Comparison of ENCODE assay signal across 24 mouse cellular contexts in genomic region chr16:52601068-52601829, GRCm38 (mm10).
A peak's percentile ranks its signal among the peaks of the same experiment; 100 is the strongest.
DNase-seq lines count a peak whose midpoint lies in the region; ATAC-seq and TF ChIP-seq lines count a peak whose summit lies in the region.
"Had no signal": no experiment of that assay in that cellular context is flagged by ENCODE, and none has a peak within 500 bp of the region (broad histone marks: within the 10 kb centered on the region; RNA-seq: fewer than 3 reads in every experiment).

No protein-coding gene starts in this region.

- no peak for TF ChIP-seq CTCF in brain, embryonic 14.5 days (IDR thresholded peaks at IDR 0.05; ENCODE audit: borderline replicate concordance, extremely low read depth, insufficient read depth, insufficient read length)
- TF ChIP-seq CTCF in forebrain, postnatal 0 days (IDR thresholded peaks at IDR 0.05; ENCODE audit: low read depth) = no peak

- H3K9ac ChIP-seq in hindbrain, embryonic 13.5 days = no peak overlapping the region
- H3K9ac ChIP-seq in hindbrain, embryonic 16.5 days (ENCODE audit: low read depth, low read length) = no peak overlapping the region
- H3K9ac ChIP-seq in forebrain, postnatal 0 days = no peak overlapping the region
- H3K9ac ChIP-seq: embryonic facial prominence, embryonic 15.5 days; limb, embryonic 15.5 days; liver, embryonic 14.5 days; lung, embryonic 15.5 days; stomach, embryonic 15.5 days had no signal

- no peak overlapping the region for H3K4me2 ChIP-seq in hindbrain, embryonic 13.5 days
- no peak overlapping the region for H3K4me2 ChIP-seq in hindbrain, embryonic 16.5 days (ENCODE audit: low read length)
- H3K4me2 ChIP-seq in forebrain, postnatal 0 days (ENCODE audit: low read depth) = no peak overlapping the region
- H3K4me2 ChIP-seq: embryonic facial prominence, embryonic 15.5 days; limb, embryonic 15.5 days; lung, embryonic 15.5 days; stomach, embryonic 15.5 days had no signal

- no peak for TF ChIP-seq POLR2A in brain, embryonic 14.5 days (IDR thresholded peaks at IDR 0.05; ENCODE audit: borderline replicate concordance, extremely low read depth, insufficient read depth, insufficient read length, poor library complexity, severe bottlenecking)

- H3K9me3 ChIP-seq in hindbrain, embryonic 13.5 days = no peaks in the 10 kb centered on the region
- no peaks in the 10 kb centered on the region for H3K9me3 ChIP-seq in hindbrain, embryonic 16.5 days (ENCODE audit: control insufficient read depth, low read length)
- no peaks in the 10 kb centered on the region for H3K9me3 ChIP-seq in forebrain, postnatal 0 days (ENCODE audit: low read length)
- H3K9me3 ChIP-seq: embryonic facial prominence, embryonic 15.5 days; limb, embryonic 15.5 days; lung, embryonic 15.5 days; stomach, embryonic 15.5 days had no signal

- no peaks in the 10 kb centered on the region for H3K27me3 ChIP-seq in hindbrain, embryonic 13.5 days
- no peaks in the 10 kb centered on the region for H3K27me3 ChIP-seq in hindbrain, embryonic 16.5 days (replicated peaks; ENCODE audit: control insufficient read depth, insufficient read depth, low read length)
- H3K27me3 ChIP-seq in forebrain, postnatal 0 days (ENCODE audit: insufficient read depth, low read length) = no peaks in the 10 kb centered on the region
- H3K27me3 ChIP-seq: embryonic facial prominence, embryonic 15.5 days; limb, embryonic 15.5 days; lung, embryonic 15.5 days; megakaryocyte, embryonic 14.5 days; stomach, embryonic 15.5 days had no signal

- no peaks in the 10 kb centered on the region for H3K36me3 ChIP-seq in hindbrain, embryonic 13.5 days
- H3K36me3 ChIP-seq in hindbrain, embryonic 16.5 days (ENCODE audit: control insufficient read depth, insufficient read depth, low read length) = no peaks in the 10 kb centered on the region
- no peaks in the 10 kb centered on the region for H3K36me3 ChIP-seq in forebrain, postnatal 0 days (ENCODE audit: insufficient read depth)
- H3K36me3 ChIP-seq: embryonic facial prominence, embryonic 15.5 days; limb, embryonic 15.5 days; lung, embryonic 15.5 days; stomach, embryonic 15.5 days had no signal

- H3K27ac ChIP-seq in hindbrain, embryonic 13.5 days = no peak overlapping the region
- H3K27ac ChIP-seq in hindbrain, embryonic 16.5 days (ENCODE audit: low read depth, low read length) = no peak overlapping the region
- H3K27ac ChIP-seq in forebrain, postnatal 0 days (ENCODE audit: low read depth, low read length) = no peak overlapping the region
- H3K27ac ChIP-seq: embryonic facial prominence, embryonic 15.5 days; left cerebral cortex, adult 2 months; limb, embryonic 15.5 days; liver, embryonic 14.5 days; lung, embryonic 15.5 days; stomach, embryonic 15.5 days had no signal

- no peak overlapping the region for H3K4me3 ChIP-seq in hindbrain, embryonic 13.5 days
- no peak overlapping the region for H3K4me3 ChIP-seq in hindbrain, embryonic 16.5 days (ENCODE audit: low read length)
- H3K4me3 ChIP-seq in forebrain, postnatal 0 days (ENCODE audit: low read depth, low read length) = no peak overlapping the region
- H3K4me3 ChIP-seq: embryonic facial prominence, embryonic 15.5 days; left cerebral cortex, adult 2 months; limb, embryonic 15.5 days; lung, embryonic 15.5 days; megakaryocyte, embryonic 14.5 days; stomach, embryonic 15.5 days had no signal

- H3K4me1 ChIP-seq in hindbrain, embryonic 13.5 days (replicated peaks) = no peaks in the 10 kb centered on the region
- no peaks in the 10 kb centered on the region for H3K4me1 ChIP-seq in hindbrain, embryonic 16.5 days (ENCODE audit: control insufficient read depth, insufficient read depth, low read depth, low read length)
- no peaks in the 10 kb centered on the region for H3K4me1 ChIP-seq in forebrain, postnatal 0 days (ENCODE audit: insufficient read depth)
- H3K4me1 ChIP-seq: embryonic facial prominence, embryonic 15.5 days; lung, embryonic 15.5 days; megakaryocyte, embryonic 14.5 days; stomach, embryonic 15.5 days had no signal

- peak; percentile 6 for DNase-seq in embryo, embryonic 10.5 days (ENCODE audit: low spot score)
- DNase-seq in embryo, embryonic 9.5 days (ENCODE audit: extremely low spot score) = no peak
- peak; percentile 94 for DNase-seq in brain, embryonic 14.5 days (ENCODE audit: low read depth)
- peak; percentile 4 for DNase-seq in forebrain, postnatal 0 days
- DNase-seq in left cerebral cortex, adult 11 months (ENCODE audit: low spot score) = no peak
- DNase-seq: adrenal gland, adult 8-10 months; cerebellum, adult 18-20 months; cerebellum, postnatal 14 days; gastrocnemius, postnatal 36 days; heart, postnatal 36 days; kidney, adult 11 months; kidney, postnatal 4 days; lung, postnatal 36 days; thymus, postnatal 25 days had no signal

- WGBS in hindbrain, embryonic 13.5 days = 52% methylated on average over 8 of the region's 8 CpGs
- WGBS in hindbrain, embryonic 16.5 days = 50% methylated on average over 8 of the region's 8 CpGs
- WGBS in forebrain, postnatal 0 days = 21% methylated on average over 8 of the region's 8 CpGs

- 0 out of 2 replicates have a peak, but pooled peaks have one; percentile 32 for ATAC-seq in hindbrain, embryonic 13.5 days (ENCODE audit: low FRiP score)
- no peak for ATAC-seq in hindbrain, embryonic 16.5 days
- peak; percentile 36; the same call in 1 of the 2 replicates for ATAC-seq in forebrain, postnatal 0 days
- ATAC-seq: activated CD4-positive, CD25-positive, alpha-beta regulatory T cell, adult 4 months had no signal

Comparison
In these comparisons a context has a peak if more than half of its experiments do, and no peak if none do; other contexts are left out.
1. DNase-seq: peak in embryo, embryonic 10.5 days (single experiment), brain, embryonic 14.5 days (single experiment) and forebrain, postnatal 0 days (single experiment); none in embryo, embryonic 9.5 days (single experiment) and left cerebral cortex, adult 11 months (single experiment).